Mouse (Mus musculus): ENCODE results near the gene Six4.
A peak's percentile ranks its signal among the peaks of the same experiment; 100 is the strongest.
"Not testable (repeated sequence)": the region's sequence is repeated elsewhere in the genome, so short reads cannot be mapped to it uniquely, and the experiment has no call there.

Six4 gene

DNA sequence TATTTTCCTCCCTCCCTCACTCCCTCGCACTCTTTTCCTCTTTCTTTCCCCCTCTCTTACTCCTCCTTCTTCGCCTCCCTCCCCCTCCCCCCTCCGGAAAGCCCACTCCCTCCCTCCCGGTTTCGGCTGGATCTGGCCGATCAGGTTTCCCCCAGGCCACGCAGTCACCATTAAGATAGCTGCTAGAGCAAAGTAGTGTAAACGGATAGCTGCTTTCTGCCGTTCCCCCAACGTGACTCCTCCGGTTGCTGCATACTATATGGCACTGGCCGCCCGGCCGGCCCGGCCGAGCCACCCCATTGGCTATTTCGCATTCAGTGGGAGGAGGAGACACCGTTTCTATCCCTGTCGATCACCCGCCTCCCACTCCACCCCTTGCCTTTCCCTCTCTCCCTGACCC lies at the start of gene Six4:
TSS of gene Six4 (minus strand) at position 261 of the 400 bp plus-strand sequence.
- DNase-seq (ENCODE audit: low spot score): peak; percentile 92

DNA sequence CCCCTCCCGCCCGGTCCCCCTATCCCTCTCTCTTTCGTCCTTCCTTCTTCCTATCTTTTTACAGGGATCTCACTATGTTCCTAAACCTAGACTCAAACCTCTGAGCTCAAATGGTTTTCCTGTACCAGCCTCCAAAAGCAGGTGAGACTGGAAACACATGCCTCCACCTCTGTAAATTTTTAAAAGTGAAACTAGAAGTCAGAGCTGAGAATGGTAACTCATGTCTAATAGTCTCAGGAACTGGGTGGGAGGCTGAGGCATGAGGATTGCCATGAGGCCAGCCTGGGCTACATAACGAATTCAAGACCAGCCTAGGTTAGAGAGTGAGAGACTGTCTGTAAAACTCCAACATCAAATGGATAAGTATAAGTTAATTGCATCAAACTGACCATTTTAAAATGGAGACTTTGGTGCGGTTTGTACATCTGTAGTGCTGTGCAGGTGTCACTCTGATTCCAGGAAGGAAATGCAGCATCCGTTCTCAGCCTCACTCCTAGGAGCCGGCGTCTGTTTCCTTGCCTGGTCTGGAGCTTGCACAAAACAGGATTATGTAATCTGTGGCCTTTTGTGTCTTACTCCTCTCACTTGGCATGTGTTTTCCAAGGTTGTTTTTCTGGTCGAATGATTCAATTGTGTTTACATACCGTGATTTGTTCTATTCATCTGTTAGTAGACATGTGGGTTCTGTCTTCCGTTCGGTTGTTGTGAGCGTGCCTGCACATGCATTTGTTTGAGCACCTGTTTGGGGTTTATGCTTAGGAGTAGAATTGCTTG lies 49.3 kb upstream of the Six4 start:
- no peak for DNase-seq (ENCODE audit: low spot score)

DNA sequence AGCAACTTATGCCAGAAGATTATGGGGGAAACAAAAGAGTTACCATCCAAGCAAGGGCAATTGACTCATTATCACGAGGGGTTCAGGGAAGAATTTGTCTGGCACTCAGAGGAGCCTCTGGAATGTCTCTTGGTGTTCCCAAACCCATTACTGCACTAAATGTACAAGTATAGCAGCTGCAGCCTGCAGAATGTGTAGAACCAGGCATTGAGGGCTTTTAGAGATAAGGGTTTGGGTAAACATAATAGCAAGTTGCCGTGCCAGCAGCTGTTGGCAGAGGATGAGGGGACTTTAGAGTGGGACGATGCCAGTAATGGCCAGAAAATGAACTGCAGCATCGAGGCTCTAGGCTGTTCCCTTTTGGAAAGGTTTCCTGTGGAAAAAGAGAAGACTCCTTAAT lies 47.1 kb upstream of the Six4 start:
- no peak for DNase-seq (ENCODE audit: low spot score)

DNA sequence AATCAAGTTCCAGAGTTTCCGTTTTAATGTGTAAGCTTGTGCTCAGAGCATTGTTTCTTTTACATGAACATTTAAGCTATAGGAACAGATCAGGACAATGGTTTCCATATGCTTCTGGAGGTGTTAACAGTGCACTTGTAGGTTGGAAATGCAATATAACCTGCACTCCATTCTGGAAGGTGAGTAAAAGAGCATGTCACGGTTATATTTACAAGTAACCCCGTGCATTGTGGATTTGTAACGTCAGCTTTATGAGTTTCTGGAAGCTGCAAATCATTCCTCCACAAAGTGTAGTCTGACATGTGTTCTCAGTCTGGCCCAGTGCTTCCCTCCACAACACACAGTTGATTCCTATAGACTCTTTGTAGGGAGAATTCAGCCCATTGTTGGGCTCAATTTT lies 40.9 kb upstream of the Six4 start:
- no peak for DNase-seq (ENCODE audit: low spot score)

DNA sequence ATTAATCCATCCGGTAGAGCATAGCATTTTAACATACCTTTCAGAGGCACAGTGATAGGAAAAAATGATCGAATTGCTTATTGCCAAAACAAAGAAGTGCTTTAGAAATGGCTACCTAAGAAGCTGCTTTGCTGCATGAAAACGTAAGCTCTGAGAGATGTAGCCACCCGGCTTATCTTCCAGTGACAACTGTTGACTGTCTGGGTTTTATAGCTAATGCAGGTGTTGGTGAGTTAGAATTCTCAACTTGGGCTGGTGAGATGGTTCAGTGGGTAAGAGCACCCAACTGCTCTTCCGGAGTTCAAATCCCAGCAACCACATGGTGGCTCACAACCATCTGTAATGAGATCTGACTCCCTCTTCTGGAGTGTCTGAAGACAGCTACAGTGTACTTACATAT lies 37.8 kb upstream of the Six4 start:
- DNase-seq (ENCODE audit: low spot score): not testable (repeated sequence)

DNA sequence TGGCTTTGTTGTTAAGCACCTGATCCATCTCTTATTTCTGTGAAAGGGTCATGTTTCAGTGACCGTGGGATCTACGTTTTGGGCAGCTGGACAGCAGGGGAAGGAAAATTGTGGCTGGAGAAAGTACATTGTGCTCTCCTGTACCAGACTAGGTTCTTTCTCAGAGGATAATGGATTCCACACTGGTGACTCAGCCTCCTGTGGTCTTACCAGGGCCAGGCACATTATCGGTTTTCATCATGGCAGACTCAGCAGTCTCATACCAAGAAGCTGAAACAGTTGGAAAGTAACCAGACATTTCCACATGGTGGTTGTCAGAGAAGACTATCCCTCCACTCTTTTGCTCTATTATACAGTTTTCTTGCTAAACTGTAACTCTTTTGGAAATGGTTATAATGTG lies 34.0 kb upstream of the Six4 start:
- no peak for DNase-seq (ENCODE audit: low spot score)

DNA sequence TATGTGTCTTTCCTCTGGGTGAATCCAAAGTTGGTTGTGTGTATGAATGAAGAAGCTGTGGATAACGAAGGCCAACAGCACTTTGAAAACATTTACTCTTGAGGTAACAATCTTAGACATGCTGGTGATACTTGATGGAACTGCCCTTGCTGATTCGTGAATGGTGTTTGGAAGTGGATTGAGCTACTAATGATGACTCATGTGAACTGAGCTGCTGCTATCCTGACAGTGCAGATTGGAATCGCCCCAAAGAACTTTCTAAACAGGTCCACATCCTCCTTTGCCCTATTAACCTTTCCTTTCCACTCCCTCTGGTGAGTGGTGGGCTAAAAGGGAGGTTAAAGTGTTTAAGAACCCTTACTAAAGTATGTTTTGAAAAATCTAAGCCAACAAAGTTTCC lies 27.5 kb upstream of the Six4 start:
- DNase-seq (ENCODE audit: low spot score): no peak

DNA sequence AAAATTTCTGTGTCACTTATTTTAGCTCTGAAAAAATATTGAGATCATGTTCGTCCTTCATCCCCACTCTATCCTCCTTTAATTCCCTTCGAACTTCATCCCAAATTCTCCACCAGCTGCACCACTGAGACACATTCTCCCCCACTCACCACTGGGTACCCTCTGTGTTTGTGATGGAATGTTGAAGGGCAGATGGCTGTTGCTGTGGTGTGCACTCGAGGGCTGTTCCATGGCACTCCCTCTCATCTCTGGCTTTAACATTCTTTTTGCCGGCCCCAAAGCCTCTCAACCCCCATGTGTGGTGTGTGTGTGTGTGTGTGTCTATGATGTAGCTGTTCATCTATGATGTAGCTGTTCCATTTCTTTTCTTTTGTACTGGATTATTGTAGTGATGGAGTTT lies 12.0 kb upstream of the Six4 start:
- no peak for DNase-seq (ENCODE audit: low spot score)

DNA sequence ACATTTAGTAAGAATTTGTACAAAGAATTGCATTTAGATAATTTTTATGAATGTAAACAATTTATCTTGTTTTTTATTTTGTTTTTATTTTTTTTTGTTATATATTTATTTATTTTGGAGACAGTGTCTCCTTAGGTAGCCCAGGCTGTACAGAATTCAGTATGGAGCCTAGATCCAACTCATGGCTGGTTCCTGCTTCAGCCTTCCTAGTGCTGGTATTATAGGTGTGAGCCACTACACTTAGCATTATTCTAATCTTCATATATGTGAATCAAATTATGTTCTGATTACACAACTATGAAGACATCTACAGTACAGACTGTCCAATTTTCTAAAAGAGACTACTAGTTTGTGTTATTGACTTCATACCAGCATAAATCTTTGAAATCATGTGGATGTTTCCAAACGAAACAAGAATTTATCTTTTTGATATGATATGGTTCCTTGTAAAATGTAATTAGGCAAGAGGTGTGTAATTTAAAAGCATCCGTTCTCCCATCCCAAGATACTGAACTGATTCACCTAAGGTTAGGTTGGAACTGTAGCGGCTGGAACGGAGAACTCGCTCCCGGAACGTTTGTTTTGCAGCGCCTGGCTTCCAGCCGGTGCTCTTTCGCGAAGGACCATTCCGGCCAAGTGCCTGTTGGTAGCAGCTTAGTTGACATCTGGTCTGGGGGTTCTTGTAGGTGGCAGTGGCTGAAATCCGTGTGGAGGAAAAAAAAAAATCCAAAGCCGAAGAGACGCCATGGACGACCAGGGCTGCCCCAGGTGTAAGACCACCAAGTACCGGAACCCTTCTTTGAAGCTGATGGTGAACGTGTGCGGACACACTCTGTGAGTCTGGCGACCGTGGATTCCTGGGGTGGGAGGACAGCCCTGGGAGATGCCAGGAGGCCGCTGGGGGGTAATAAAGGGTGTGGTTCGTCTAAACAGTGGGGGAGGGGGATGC lies 10.1 kb upstream of the Six4 start, which contains the start of gene Mnat1:
TSS of gene Mnat1 (plus strand) at position 625 of the 949 bp plus-strand sequence.
- DNase-seq (ENCODE audit: low spot score): peak; percentile 83

DNA sequence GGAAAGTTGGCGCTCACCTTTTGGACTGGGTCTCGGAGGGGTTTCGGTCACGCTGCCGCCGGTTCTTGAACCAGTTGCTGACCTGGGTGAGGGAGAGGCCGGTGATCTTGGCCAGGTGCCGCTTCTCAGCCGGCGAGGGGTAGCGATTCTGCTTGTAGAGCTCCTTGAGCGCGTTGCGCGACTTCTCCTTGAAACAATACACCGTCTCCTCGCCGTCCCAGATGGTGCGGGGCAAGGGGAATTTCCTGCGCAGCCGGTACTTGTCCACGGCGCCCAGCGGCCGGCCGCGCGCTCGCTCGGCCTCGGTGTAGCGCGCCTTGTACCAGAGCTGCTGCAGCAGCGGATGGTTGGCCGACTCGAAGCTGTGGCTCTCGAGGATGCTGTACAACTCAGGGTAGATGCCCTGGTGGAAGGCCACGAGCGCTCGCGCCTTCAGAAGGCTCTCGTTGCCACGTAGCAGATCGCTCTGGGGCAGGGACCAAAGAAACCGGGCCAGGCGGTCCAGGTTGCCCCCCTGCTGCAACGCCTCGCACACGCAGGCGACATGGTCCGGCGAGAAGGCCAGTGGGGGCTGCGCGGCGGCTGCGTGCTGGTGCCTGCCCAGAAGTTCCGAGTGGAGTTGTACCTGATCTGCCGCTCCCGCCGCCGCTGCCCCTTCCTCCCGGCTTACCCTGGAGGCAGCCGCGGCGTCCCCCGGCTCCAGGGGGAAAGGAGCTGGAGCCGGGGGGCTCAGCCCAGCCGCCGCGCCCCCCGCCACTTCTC lies 749 bp downstream of the Six4 start:
- DNase-seq (ENCODE audit: low spot score): peak; percentile 63

DNA sequence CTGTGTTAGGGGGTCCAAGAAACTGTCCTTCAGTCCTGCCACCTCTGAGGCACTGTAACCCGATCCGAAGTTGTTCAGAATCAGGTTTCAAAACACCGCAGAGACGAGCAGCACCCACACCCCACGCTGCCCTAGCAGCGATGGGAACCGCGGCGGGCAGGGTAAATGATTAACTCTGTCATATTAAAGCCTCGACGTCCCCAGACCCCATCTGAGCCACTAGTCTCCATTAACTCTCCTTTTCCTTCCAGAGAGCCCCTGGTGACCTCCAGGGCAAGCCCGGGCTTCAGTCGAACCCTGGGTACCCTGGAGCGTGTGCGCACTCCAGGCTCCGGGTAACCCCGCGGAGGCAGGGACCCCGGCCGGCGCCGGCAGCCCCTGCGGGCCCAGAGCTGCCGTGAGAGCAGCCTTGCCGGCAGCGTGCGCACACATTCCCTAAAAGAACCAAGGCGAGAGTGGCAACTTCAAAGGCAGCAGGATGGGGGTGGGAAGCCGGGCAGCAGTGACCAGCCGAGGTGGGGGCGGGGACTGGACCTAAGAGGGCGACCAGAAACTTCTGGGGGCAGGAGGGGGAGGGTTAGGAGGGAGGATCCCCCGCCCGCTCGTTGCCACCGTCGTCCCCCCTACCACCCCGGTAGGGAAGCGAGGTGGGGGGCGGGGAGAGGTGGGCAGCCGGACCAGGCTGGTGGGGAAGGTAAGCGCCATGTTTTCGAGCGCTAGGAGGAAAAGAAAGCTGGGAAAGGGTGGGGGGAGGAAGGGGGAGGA lies 1.5 kb downstream of the Six4 start:
- peak; percentile 68 for DNase-seq (ENCODE audit: low spot score)

DNA sequence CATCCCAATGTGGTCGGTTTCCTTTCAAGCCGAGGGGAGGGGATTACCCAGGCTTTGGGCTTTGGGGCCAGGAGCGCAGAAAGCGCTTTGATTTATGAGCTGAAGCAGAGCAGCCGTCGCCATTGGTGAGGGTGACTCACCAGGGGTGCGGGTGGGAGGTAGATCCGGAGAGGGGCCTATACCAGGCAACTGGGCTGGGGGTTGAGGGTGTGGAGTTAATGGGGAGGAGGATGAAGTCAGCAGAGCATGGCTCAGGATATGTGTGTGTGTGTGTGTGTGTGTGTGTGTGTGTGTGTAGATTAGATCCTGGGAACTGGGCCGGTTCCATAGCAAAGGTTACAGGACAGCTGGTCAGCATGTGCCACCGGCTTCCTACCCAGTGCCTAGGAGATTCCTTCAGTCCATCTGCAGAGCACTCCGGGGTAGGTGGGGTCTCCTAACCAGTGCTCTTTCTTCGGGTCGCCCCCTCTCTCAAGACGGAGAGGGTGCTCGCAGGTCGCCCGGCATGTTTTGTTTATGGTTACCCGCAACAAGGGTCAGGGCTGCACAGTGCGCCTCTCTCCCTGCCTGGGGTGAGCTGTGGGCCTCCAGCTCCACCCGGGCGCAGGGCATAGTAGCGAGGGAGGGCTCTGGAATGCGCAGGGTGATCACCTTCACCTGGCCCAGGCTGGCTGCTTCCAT lies 2.7 kb downstream of the Six4 start:
- DNase-seq (ENCODE audit: low spot score): peak; percentile 68

DNA sequence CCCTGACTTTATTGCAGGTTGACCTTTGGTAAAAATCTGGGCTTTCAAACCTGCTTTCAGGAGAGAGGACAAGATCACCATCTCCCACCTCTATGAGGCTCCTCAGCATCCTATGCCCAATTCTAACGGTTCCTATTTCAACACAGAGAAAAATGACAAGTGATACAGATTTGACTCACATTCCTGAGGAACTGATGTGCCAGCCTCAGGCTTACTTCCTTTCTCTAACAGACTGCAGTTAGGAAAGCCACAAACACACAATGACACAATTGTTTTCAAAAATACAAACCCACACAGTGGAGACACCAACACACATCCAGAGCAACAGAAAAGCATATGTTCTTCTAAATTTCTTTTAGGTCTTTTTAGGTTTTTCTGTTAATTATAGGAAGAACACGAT lies 5.4 kb downstream of the Six4 start:
- no peak for DNase-seq (ENCODE audit: low spot score)

DNA sequence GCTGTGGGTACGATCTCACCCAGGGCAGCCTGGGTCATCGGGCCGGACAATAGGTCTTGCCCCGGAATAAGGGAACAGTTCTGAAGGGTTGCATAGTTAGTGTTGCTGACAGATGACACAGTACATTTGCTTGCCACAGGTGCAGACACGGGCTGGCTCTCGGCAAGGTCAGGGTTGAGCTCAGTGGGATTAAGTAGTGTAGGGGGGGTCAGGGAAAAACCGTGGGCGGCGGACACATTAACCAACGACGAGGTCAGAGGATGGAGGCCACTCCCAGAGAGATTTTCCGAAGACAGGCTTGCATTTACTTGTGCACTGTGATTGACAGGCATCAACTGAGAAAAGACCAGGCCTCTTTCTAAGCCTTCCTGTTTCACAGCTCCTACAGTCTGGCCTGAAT lies 9.5 kb downstream of the Six4 start:
- no peak for DNase-seq (ENCODE audit: low spot score)

DNA sequence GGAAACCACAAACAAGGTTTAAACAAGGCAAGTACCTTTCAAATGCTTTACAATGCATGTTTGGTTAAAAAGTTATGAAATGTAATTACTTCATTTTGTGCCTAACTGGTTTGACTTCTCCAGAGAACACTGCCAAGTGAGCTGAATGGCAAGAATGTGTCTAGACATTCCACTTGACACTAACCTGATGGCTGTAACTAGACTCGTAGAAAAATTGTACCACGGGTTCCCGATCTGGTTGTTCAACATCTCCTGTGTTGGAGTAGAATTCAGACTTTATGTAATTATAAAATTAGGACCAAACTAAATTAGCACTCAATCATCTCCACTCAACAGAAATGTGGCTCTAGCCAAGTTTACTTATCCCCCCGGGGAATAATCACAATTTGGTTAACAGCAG lies 14.7 kb downstream of the Six4 start:
- no peak for DNase-seq (ENCODE audit: low spot score)

DNA sequence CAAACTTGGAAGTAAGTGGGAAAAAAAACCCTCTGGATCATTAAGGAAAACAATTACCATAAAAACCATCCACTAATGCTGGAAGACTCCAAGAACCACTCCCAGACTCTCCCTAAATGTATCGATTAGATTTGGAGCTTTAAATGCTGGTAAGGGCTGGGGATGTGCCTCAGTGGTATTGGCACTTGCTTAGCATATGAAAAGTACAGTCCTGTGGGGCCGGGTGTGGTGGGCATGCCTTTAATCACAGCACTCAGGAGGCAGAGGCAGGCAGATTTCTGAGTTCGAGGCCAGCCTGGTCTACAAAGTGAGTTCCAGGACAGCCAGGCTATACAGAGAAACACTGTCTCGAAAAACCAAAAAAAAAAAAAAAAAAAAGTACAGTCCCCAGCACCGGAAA lies 17.1 kb downstream of the Six4 start:
- DNase-seq (ENCODE audit: low spot score): not testable (repeated sequence)

DNA sequence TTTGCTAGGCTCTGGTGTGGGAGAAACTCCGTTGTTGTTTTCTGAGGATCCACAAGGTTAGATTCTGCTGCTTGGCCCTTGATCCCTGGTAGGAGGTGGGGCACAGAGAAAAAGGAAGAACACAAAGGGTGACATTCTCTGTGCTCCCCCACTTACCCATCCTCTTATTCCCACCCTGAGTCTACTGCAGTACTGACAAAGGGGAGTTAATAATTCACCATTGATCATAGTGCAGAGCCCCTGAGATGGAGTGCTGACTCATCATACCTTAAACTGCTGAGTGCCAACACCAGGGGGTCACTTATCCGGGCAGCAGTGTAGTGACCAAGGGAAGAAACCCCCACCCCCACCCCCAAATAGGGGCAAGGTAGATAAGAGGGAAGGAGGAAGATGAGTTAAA lies 18.7 kb downstream of the Six4 start:
- no peak for DNase-seq (ENCODE audit: low spot score)

DNA sequence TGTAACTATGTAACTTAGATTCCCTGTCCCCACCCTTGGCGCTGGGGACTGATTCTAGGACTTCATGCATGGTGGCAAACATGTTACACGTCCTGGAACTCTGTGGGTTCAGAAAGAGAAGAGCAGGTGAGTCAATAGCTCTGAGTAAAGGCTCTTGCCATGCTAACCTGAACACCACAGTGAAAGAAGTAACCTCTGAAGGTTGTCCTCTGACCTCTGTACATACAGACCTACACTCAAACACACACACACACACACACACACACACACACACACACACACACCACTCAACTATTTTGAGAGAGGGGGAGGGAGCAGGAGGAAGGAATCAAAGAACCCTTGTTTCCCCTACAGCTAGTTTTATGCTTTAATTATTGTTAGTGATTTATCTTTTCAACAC lies 19.1 kb downstream of the Six4 start:
- DNase-seq (ENCODE audit: low spot score): no peak

DNA sequence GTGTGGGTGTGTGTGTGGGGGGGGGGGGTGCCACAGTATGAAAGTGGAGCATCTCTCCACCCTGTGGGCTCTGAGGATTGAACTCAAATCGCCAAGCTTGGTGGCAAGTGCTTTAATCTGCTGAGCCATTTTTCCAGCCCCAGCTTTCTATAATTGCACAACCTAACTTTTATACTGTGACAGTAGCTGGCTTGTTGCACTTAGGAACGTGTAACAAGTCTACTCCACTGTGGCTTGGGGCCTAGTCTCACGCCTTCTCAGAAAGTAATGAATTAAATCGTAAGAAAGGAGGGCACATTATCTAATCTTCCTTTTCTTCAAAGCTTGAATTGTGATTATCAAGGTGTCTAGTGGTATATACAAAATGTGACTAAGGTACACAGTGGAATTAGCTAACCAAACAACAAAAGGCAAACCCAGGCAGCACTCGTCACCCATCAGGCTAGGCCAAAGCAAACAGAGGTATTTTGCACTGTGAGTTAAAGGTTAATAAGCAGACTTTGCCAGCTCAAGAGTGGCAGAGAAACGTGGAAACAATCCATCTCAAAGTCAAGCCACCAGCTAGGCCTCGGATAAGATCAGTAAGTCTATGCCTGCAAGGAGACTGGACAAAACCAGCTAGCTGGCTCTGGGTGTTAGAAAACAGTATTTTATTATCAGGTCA lies 22.5 kb downstream of the Six4 start:
- no peak for DNase-seq (ENCODE audit: low spot score)

DNA sequence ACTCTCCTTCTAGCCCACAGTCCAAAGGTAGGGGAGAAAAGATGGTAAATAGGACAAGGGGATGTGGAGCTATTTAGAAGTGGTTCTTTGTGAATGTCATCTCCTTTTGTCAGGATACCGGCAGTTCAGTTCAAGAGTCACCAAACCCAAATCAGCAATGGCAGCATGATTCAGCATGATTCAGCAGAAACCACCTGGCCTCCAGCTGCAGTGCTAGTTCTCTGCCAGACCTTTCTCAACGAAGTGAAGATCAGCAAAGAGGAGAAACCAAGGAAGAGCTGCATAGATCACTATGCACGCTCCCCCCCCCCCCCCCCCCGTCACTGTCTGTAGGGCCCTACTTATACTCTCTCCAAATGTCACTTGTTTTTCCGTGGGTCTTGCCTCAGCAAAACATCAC lies 24.3 kb downstream of the Six4 start:
- peak; percentile 23 for DNase-seq (ENCODE audit: low spot score)

Data from embryo, embryonic 10 days (tissue).